Mouse (Mus musculus): ENCODE measurements around the gene Ldha.
"Not testable (repeated sequence)": the region's sequence is repeated elsewhere in the genome, so short reads cannot be mapped to it uniquely, and the experiment has no call there.

Ldha gene

DNA sequence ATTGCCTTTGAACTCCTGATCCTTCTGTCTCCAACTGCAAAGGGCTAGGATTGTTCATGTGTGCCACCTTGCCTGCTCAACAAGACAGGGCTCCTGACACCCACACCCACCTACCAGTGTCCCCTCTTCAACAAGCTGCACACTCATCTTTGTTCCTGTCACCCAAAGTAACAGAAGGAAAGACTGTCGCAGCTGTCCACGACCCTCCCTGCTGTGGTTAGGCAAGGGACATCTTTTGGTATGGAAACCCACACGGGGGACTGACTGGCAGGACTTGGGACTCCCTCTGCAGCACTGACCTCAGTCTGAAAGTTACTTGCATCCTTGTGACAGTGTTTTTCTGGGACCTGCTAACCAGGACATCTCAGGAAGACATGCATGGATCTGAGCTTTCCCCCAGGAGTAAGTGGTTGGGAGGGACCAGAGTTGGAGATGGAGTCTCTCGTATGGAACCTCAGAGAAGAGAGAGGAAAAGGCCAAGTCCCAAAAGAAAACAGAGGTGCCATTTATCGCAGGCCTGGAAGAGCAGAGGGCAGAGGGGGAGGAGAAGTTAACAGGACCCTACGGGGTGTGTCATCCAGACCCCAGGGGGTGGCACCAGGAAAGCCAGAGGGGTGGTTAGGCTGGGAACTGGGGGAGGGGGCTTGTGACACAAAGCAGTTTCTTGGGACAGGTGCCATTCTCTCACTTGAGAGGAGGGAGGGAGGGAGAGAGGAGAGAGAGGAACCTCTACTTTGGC lies at the start of gene Ldha:
Gene Ldha (plus strand): TSS at position 689 of the 739 bp plus-strand sequence.
- DNase-seq (ENCODE audit: extremely low spot score, low spot score) = no peak

DNA sequence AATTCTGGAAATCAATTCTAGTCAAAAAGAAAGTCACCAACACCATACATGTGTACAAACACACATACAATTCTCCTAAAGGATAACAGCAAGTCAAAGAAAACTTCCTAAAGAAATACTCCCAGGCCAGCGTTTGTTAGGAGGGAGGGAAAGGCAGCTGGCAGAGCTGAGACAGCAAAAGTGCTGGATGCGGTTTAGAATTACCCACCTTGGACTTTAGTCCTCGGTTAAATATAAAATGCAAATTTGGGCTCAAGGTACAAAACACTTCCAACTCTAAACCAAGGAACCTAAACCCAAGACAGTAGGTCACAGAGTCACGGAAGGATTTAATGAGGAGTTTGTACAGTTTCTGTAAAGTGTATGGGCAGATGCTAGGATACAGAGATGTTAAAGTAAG lies 47.4 kb upstream of the Ldha start:
- DNase-seq (ENCODE audit: extremely low spot score, low spot score) = no peak

DNA sequence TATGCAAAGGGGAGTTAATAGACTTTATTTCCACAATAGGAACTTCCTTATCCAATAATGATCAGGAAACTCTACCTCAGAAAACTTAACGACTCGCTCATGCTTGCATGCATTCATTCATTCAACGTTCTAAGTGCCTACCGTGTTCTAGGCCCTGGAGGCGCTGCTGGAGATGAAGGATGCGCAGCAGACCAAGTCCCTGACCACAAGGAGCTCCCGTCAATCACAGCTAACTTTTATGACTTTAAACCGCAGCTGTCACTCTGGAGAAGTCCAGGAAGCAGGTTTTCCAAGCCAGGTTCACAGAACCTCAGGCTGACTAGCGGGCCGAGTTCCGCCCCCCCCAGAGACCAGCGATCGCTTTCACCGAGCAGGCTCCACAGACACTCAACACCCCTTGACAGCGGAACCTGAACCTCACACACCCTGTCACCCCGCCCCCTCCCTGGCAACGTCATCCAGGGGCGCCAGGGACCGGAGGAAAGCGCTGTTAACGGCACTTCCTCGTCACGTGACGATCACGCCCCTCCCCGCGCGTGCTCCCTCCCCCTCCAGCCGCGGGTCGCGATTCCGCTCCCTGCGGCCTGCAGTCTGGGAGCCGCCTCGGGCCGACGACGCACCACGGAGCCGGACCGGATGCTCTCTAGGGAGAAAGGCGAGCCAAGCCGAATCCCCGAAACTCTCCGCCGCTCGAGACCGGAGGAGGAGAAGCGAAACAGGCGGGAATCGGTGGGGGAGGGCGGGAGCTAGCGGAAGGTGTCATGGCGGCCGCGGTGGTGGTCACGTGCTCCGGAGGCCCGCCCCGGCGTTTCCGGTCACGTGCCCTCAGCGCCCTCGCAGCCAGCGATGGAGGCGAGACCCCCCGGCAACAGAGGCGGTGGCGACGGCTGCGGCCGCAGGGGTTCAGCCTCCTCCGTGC lies 45.7 kb upstream of the Ldha start, which contains the start of the genes Hps5 and Gtf2h1:
Gene Hps5 (minus strand): TSS at position 778 of the 919 bp plus-strand sequence.
Gene Gtf2h1 (plus strand): TSS at position 817 of the 919 bp plus-strand sequence.
- peak; percentile 99 for DNase-seq (ENCODE audit: extremely low spot score, low spot score)

- no peak for DNase-seq (ENCODE audit: extremely low spot score, low spot score)
Observed at GRCm38 (mm10) chr7:46796206-46796679, 45.0 kb upstream of the Ldha start.

- DNase-seq (ENCODE audit: extremely low spot score, low spot score) = no peak
Observed at GRCm38 (mm10) chr7:46796779-46797178, 44.5 kb upstream of the Ldha start.

DNA sequence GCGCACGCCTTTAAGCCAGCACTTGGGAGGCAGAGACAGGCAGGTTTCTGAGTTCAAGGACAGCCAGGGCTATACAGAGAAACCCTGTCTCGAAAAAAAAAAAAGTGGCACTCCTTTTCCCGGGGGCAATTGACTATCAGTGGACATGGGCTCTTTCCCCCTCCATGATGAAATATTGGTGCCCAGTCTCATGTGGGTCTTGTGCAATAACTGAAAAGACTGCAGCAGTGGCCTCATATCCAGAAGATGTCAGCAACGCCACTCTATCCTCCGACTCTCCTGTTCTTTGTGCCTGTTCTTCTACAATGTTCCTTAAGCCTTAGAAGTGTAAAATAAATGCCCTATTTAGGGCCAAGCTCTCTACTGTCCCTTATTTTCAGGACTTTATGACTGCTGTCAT lies 30.9 kb upstream of the Ldha start:
- DNase-seq (ENCODE audit: extremely low spot score, low spot score) = no peak

DNA sequence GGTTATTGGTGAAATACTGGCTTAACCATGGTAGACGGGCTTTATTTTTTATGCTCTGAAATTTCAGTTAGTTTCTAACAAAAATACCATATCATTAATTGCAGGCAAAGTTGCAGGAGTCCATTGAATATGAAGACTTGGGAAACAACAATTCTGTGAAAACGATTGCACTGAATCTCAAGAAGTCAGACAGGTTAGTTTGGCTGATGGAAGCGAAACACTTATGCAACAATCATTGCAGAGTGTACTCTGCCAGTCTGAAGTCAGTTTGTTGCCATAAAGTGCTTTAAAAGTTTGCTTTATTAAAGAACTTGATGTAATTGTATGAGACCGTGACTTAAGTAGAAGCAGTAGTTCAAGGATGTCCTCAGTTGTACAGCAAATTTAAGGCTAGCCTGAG lies 27.3 kb upstream of the Ldha start:
- no peak for DNase-seq (ENCODE audit: extremely low spot score, low spot score)

- not testable (repeated sequence) for DNase-seq (ENCODE audit: extremely low spot score, low spot score)
Observed at GRCm38 (mm10) chr7:46820876-46821632, 20.2 kb upstream of the Ldha start.

DNA sequence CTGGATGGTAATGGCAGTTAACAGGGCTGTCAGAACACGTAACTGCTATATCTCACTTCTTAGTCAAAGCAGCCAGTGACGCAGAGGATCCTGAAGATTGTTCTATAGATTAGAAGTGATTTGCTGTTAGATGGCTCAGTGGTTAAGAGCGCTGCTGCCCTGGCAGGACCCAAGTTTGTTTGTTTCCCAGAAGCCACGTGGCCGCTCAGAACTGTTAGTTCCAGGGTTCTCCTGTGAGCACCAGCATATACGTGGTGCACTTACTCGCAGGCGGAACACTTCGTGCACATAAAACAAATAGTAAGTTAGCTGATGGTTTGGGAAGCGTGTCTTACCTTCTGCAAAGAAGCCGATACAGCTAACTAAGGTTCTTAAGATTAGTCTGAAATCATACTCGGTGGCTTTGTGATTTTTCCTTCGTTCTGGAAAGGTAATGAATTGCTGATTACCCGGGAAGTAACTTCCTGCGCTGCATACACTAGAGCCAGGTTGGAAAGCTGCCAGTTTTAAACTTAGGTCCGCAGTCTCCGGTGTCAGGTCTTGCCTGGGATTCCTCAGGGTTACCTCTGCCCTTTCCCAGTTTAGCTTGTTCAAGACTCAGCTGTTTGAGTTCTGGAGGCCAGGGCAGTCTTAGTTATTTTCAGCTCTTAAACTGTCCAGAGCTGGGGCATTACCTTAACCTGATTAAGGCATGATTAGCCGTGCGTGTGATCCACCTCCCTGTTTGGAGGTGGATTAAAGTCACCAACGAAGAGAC lies 14.1 kb upstream of the Ldha start:
- no peak for DNase-seq (ENCODE audit: extremely low spot score, low spot score)

DNA sequence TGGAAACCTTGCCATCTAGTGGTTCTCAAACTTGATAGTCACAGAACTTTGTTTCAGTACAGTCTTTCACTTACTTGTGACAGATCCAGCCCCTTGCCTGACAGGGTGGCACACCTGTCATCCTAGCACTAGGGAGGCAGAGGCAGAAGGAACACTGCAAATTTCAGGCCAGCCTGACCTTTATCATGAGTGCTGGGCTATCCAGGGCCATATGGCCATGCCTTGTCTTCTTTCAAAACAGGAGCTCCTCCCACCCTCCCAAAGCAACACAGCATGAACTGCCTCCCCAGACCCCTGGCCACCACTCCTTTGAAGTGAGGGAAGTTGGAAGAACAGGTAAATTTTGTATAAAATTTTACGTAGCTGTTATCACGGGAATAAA lies 13.5 kb upstream of the Ldha start:
- DNase-seq (ENCODE audit: extremely low spot score, low spot score) = no peak

- no peak for DNase-seq (ENCODE audit: extremely low spot score, low spot score)
Observed at GRCm38 (mm10) chr7:46829911-46830310, 11.4 kb upstream of the Ldha start.

- no peak for DNase-seq (ENCODE audit: extremely low spot score, low spot score)
Observed at GRCm38 (mm10) chr7:46830799-46831590, 10.3 kb upstream of the Ldha start.

- no peak for DNase-seq (ENCODE audit: extremely low spot score, low spot score)
Observed at GRCm38 (mm10) chr7:46831693-46832092, 9.6 kb upstream of the Ldha start.

DNA sequence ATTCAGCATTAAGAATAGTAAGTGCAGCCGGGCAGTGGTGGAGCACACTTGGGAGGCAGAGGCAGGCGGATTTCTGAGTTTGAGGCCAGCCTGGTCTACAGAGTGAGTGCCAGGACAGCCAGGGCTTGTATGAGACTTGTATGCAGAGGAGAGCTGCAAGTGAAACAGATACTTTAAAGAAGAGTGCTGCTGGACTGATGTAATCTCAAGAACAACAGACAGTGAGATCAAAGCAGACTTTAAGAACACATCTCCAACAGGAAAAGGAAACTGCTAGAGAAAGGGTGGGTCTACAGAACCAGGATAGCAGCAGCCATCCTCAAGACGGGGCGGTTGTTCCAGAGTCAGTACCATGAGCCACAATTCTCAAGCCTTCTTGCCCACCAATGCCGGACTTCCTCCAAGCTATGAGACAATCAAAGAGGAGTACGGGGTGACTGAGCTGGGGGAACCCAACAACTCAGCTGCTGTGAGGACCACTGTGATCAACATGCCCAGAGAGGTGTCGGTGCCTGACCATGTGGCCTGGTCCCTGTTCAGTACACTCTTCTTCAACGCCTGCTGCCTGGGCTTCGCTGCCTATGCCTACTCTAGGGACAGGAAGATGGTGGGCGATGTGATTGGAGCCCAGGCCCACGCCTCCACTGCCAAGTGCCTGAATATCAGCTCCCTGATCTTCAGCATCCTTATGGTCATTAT lies 9.0 kb upstream of the Ldha start:
- DNase-seq (ENCODE audit: extremely low spot score, low spot score) = not testable (repeated sequence)

DNA sequence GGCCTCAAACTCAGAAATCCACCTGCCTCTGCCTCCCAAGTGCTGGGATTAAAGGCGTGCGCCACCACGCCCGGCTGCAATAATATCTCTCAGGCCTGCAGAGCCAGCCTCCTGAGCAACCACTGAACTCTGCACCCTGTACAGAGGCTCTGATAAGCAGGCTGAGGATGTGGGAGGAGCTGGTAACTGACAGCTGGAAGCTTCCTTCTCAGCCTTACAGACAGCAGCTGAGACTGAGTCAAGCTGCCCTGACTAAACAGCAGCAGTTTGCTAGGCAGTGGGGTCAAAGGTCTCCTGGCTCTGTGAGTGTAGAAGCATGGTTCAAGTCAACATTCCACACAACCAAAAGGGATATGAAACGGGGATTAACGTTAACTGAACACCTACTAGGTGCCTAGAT lies 8.0 kb upstream of the Ldha start:
- no peak for DNase-seq (ENCODE audit: extremely low spot score, low spot score)

- no peak for DNase-seq (ENCODE audit: extremely low spot score, low spot score)
Observed at GRCm38 (mm10) chr7:46833670-46834255, 7.5 kb upstream of the Ldha start.

- no peak for DNase-seq (ENCODE audit: extremely low spot score, low spot score)
Observed at GRCm38 (mm10) chr7:46834994-46835610, 6.2 kb upstream of the Ldha start.

- DNase-seq (ENCODE audit: extremely low spot score, low spot score) = no peak
Observed at GRCm38 (mm10) chr7:46836357-46836756, 4.9 kb upstream of the Ldha start.
